Mouse (Mus musculus) lung, adult 18-20 months (tissue): ENCODE measurements around the gene Gm20388.

Experiments
- DNase-seq, 2 experiments: peaks; one replicate each; pipeline ENCODE4 v3.0.0; 2022; ENCODE audit warnings: mixed read lengths in 2 of 2

Gene Gm20388

GRCm38 (mm10) chr8:120538397-120539240 is 628.0 kb downstream of the Gm20388 start:
- DNase-seq, result peak; percentile 93 to 96

- DNase-seq, result peak; percentile 55 to 67
Observed at GRCm38 (mm10) chr8:120539381-120539774, 628.7 kb downstream of the Gm20388 start.

- peak in 1 of 2 experiments; percentile 52 for DNase-seq
Observed at GRCm38 (mm10) chr8:120539775-120540625, 629.4 kb downstream of the Gm20388 start.

- DNase-seq, result no peak
Observed at GRCm38 (mm10) chr8:120542995-120543394, 632.4 kb downstream of the Gm20388 start.

- peak; percentile 53 to 77 for DNase-seq
Observed at GRCm38 (mm10) chr8:120543416-120544055, 632.9 kb downstream of the Gm20388 start.

GRCm38 (mm10) chr8:120544155-120544554 is 633.5 kb downstream of the Gm20388 start:
- DNase-seq, result no peak

GRCm38 (mm10) chr8:120547562-120547961 is 636.9 kb downstream of the Gm20388 start:
- DNase-seq, result peak; percentile 76 to 85

- no peak for DNase-seq
Observed at GRCm38 (mm10) chr8:120548313-120548761, 637.7 kb downstream of the Gm20388 start.

- DNase-seq, result no peak
Observed at GRCm38 (mm10) chr8:120549321-120549921, 638.8 kb downstream of the Gm20388 start.

- DNase-seq, result no peak
Observed at GRCm38 (mm10) chr8:120549922-120550321, 639.3 kb downstream of the Gm20388 start.

GRCm38 (mm10) chr8:120550430-120550829 is 639.8 kb downstream of the Gm20388 start:
- DNase-seq, result no peak

GRCm38 (mm10) chr8:120550937-120551676 is 640.5 kb downstream of the Gm20388 start:
- DNase-seq, result no peak

GRCm38 (mm10) chr8:120551677-120551980 is 641.0 kb downstream of the Gm20388 start:
- no peak for DNase-seq

- no peak for DNase-seq
Observed at GRCm38 (mm10) chr8:120552509-120552908, 641.9 kb downstream of the Gm20388 start.

GRCm38 (mm10) chr8:120553441-120554123 is 642.9 kb downstream of the Gm20388 start:
- DNase-seq, result no peak

GRCm38 (mm10) chr8:120554466-120555039 is 643.9 kb downstream of the Gm20388 start:
- DNase-seq, result no peak

- DNase-seq, result no peak
Observed at GRCm38 (mm10) chr8:120556198-120556892, 645.7 kb downstream of the Gm20388 start.

- DNase-seq, result no peak
Observed at GRCm38 (mm10) chr8:120557170-120557965, 646.7 kb downstream of the Gm20388 start.

GRCm38 (mm10) chr8:120558162-120558561 is 647.5 kb downstream of the Gm20388 start:
- DNase-seq, result no peak

GRCm38 (mm10) chr8:120559654-120560053 is 649.0 kb downstream of the Gm20388 start:
- no peak for DNase-seq
